Mouse (Mus musculus): ENCODE results near the gene Fzd4.
A peak's percentile ranks its signal among the peaks of the same experiment; 100 is the strongest.

Gene Fzd4

DNA sequence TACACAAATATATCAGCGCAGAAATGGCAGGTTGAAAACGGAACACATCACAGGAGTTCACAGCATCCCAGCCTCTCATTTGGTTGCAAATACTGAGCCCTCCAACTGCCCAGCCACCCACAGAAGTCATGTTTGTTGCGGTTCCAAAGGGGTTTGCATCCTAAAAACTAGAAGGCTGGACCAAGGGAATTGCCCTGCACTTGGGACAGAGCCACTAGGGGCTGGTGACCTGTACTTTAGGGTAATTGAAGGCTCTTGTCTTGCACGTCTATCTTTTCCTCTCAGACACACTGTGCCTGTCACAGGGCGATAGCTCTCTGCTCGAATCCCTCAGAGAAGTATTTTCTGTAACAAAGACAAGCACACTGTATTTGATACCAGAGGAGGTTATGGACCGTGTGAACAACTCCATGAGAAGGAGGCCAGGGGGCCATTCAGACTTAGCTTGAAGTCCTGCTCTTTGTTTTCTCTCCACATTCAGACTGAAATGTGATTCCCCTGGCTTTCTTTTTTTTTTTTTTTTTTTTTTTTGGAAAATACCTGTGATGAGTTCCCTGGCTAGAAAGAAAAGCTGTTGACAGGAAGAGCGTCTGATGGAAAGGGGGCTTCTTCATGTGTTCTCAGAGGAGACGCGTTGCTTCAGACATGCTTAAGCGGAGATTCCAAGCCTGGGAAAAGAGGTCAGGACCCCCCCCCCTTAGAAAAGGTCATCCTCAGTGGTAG lies 2.9 kb upstream of the Fzd4 start:
- DNase-seq (ENCODE audit: low read depth), result no peak

DNA sequence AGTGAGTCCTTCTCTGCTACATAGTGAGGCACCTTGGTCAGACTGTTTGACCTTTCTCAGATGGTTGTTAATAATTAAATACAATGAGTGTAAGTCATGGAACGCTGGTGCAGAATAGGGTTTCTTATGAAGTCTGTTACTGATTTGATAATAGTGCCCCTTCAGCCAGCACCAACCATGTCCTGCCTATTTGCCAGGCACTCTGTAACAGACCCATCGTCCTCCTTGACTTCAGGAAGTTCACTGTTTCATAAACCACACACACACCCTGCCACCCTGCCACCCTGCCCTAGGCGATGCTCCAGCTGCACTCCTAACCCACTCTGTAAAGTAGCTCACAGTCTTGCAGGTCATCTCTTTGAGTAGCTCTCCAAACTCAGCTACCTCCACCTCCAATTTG lies 2.2 kb upstream of the Fzd4 start:
- no peak for DNase-seq (ENCODE audit: low read depth)

DNA sequence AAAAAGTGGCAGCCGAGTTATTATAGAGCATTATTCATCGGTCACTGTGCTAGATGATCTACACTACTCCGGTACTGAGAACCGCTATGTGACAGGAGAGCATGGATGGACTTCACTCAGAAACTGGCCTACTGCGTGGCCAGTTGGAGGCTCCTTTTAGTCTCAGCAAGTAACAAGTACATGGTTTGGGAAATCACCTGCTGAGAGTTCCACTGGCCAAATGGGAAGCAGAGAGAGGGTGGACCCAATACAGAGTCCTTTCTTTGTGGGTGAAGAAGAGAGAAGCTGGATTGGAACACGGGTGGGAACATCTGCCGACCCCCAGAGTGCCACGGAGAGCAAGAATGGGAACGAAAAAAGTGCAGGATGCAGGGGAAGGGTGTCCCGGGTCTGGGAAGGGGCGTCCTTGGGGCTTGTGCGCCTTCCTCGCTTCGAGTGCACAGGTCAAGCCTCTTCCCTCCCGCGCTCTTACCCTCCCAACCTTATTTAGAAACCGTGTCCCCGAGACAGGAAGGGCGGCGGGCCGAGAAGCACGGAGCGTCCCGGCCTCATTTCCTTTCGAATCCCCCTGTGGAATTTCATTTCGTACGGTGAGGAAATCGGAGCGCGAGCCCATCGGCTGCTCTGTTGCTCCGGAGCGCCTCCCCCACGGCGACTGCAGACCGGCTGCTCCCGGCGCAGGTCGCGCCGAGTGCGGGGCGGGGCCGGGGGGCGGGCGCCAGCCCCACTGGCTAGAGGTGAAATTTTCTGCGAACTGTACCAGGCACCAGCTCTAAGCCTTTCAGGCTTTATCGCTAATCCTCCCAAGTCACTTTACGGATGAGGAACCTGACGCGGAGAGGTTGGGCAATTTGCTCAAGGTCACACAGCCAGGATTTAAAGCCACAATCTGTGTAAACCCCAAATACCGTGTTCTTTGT lies 842 bp upstream of the Fzd4 start:
- DNase-seq (ENCODE audit: low read depth), result peak; percentile 22

- DNase-seq (ENCODE audit: low read depth), result no peak
Observed at GRCm38 (mm10) chr7:89404734-89405440, 732 bp downstream of the Fzd4 start.

GRCm38 (mm10) chr7:89406011-89406410 lies 1.9 kb downstream of the Fzd4 start:
- DNase-seq (ENCODE audit: low read depth), result no peak

- no peak for DNase-seq (ENCODE audit: low read depth)
Observed at GRCm38 (mm10) chr7:89407006-89407940, 3.1 kb downstream of the Fzd4 start.

- DNase-seq (ENCODE audit: low read depth), result no peak
Observed at GRCm38 (mm10) chr7:89410294-89410693, 6.1 kb downstream of the Fzd4 start.

DNA sequence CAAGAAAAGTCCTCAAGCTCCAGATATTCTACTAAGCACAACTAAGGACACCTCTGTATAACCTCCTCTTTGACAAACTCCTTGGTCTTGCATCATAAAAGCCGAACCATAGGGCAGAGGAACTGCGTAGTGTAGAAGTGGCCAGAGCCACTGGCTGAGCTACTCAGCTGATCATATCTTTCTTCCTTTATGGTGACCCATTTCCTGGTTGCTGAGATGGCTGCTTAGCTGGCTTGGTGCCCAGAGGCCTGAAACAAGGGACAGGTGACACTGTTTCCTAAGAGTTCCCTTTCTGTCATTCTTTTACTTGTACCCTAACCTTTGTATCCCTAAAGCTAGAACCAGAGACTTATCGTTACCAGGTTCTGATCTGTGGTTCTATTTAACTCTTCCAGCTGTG lies 7.2 kb downstream of the Fzd4 start:
- DNase-seq (ENCODE audit: low read depth), result no peak

DNA sequence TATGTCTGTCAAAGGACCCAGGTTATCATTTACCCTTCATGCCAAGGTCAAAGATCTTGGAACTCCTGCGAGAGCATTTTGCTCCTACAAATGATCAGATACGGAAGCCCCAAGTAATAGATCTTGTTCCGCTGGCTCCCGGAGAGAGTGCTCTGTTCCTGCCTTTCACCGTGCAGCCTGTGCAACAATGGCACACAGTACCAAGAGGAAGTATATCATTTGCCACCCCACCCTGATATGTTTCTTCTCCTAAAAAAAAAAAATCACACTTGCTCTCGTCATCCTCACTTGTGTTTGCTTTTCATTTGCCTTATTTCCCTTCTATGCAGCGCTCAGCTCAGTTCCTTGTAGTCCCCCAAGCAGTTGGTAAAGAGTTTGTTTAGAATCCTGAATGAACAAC lies 7.9 kb downstream of the Fzd4 start:
- DNase-seq (ENCODE audit: low read depth), result no peak

- DNase-seq (ENCODE audit: low read depth), result no peak
Observed at GRCm38 (mm10) chr7:89416027-89416426, 11.9 kb downstream of the Fzd4 start.

DNA sequence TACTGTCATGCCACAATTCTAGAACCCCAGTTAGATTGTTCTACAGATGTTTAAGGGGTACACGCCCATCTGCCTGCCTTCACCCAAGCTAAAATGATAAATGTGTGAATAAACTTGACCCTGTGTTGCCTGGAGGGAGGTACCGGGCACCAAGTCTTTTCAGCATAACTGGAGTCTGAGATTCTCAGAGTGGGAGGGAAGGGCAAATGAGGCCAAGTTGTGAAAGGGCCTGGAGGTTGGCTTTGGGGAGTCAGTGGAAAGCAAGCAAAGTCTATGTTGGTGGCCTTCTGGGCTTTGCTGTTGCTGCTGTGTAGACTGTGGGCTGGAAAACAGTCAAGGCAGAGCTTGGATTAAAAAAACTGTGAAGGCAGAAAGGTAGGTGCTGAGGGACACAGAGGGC lies 13.6 kb downstream of the Fzd4 start:
- no peak for DNase-seq (ENCODE audit: low read depth)

DNA sequence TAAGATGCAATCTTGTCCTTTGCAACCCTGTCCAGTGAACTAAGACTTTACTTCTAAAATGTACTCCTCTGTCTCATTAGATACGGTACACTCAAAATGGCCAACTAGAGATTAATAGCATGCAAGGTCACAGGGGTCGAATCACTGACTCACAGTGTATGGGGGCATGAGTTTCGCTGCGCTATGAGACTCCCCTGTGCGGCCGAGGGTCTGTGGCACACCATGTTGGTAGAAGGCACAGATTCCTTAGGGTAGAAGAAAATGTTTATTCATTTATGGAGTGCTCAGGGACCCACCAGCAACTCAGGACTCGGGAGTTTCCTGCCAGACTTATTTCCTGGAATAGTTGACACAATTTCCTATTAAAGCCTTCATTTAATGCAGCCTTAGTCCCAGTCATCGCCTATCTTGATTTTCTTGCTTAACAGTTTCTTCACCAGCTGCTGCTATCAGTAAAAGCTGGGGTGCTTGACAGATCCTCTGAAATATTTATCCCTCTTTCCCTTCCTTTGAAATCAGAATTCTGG lies 14.0 kb downstream of the Fzd4 start:
- DNase-seq (ENCODE audit: low read depth), result no peak

DNA sequence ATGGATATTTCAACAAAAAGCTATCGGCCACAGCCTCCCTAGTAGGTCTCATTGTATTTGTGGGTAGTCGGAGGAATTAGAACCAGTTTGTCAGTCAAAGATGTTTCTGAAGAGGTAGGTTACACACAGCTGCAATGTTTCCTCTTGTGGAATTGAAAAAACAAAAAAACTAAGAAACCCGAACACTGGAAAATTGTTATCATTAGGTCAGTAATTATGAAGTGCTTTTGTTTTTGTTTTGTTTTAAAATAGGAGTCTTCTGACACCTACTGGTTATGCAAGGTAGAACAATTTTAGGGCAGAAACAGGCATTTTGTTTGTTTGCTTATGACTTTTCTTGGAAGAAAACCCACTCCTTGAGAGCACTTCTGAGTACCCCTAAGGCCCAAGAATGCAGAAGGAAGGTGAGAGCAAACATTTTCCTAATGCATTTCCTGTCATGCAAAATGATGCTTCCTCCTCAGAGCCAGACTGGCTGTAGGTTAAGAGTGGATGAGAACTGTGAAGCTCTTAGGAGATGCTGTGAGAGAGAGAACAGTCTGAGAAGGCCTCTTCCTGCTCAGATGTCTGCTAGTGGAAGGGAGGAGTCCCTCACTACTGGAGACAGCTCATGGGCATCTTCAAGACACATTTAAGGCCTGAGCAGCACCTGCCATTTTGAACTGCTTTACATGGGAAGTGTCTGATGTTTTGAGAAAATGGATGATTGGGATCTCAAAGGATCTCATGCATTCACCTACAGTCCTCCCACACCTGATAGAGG lies 14.9 kb downstream of the Fzd4 start:
- DNase-seq (ENCODE audit: low read depth), result no peak

DNA sequence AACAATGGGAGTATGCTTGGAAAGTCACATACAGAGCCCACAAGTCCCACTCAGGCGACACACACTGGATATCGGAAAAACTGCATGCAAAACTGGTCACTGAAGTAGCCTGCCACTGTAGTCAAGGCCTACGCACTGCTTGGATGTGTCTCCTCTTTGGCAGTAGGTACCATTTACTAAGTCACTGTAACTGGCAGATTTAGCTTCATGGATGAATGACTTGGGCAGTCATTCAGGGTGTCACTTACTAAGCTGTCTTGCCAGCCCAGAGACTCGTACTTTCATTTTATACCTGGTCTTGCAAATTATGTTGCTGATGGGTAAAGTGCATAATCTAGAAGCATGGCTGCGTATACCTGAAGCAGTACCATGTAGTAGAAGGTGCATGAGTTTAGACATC lies 17.1 kb downstream of the Fzd4 start:
- DNase-seq (ENCODE audit: low read depth), result no peak

DNA sequence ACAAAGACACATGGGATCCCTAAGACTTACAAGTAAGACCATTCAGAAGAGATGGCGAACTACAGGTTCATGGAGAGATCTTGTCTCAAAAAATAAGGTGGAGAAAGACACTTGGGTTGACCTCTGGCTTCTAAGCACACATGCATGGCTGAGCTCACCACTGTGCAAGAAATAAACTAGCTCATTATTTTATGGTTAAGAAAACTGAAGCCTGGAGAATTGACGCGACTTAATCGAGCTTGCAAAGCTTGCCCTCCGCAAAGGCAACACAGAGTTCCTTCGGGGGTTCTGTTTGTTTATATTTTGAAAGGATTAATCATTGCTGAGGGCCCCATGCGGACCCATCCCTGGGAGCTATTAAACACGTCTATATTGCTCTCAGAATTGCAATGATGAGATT lies 18.5 kb downstream of the Fzd4 start:
- no peak for DNase-seq (ENCODE audit: low read depth)

GRCm38 (mm10) chr7:89423194-89423593 lies 19.0 kb downstream of the Fzd4 start:
- no peak for DNase-seq (ENCODE audit: low read depth)

- no peak for DNase-seq (ENCODE audit: low read depth)
Observed at GRCm38 (mm10) chr7:89423688-89424255, 19.6 kb downstream of the Fzd4 start.

- no peak for DNase-seq (ENCODE audit: low read depth)
Observed at GRCm38 (mm10) chr7:89424659-89425058, 20.5 kb downstream of the Fzd4 start.

GRCm38 (mm10) chr7:89425803-89426725 lies 21.9 kb downstream of the Fzd4 start:
- no peak for DNase-seq (ENCODE audit: low read depth)
